Mouse (Mus musculus): Measurements from ENCODE around the gene Lyzl4. TPM values are rescaled to one million over a fixed set of nuclear protein-coding genes. Genes with fewer than 3 reads are reported as not detected.

Gene Lyzl4
- polyA plus RNA-seq, 1 experiment from 2014 or later, result 0.32 TPM

DNA sequence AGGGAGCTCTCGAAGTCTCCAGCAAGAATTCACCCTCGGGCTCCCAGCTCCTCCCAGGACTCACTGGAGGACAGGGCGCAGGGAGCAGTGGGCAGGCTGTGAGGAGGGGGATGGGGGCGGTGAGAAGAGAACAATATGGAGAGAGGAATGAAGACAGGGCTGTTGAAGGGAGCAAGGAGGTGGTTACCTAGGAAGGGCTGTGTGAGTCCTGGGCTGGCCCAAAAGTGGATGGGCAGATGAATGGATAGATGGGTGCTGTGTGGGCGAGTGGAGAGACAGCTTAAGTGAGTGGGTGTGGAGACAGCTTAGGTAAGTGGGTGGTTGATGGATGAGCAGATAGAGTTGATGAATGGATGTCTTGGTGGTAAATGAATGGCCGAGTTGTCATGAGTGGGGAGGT, 21.6 kb upstream of the Lyzl4 start:
- WGBS, result 77% methylated on average over 6 of the region's 6 CpGs

DNA sequence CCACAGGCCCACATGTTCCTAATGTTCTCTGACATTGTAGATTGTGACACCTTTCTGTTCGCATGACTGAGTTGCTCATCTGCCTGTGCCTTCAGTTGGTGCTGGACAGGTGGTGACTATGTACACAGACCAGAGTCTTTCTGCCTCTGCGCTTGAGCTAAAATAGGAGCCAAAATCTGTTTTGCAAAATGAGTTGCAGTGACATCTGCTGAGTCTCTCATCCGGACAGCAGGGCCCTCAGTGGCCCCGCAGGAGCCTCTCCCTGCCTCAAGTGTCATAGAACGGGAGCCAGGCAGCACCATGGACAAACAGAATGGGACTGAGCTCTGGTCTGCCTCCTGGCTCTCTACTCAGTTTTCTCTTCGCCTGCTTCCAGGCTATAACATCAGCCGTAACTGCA, 17.9 kb upstream of the Lyzl4 start:
- no peak for DNase-seq (ENCODE audit: low spot score)
- no peaks in the 10 kb centered on the region for H3K27me3 ChIP-seq (ENCODE audit: control insufficient read depth, insufficient read depth, low read length)
- no peak overlapping the region for H3K4me3 ChIP-seq (replicated peaks; ENCODE audit: low read length)
- H3K36me3 ChIP-seq (replicated peaks; ENCODE audit: control insufficient read depth, insufficient read depth), result no peaks in the 10 kb centered on the region
- H3K9me3 ChIP-seq (ENCODE audit: control insufficient read depth, low read length), result no peaks in the 10 kb centered on the region
- no peak for ATAC-seq (ENCODE audit: low FRiP score)
- no peak overlapping the region for H3K27ac ChIP-seq
- H3K9ac ChIP-seq, result no peak overlapping the region
- H3K4me2 ChIP-seq (replicated peaks), result no peak overlapping the region
- WGBS, result 81% methylated on average over 7 of the region's 7 CpGs
- no peaks in the 10 kb centered on the region for H3K4me1 ChIP-seq (replicated peaks; ENCODE audit: control insufficient read depth, insufficient read depth, low read length)

More for the DNA sequence above, 21.6 kb upstream of the Lyzl4 start:
- DNase-seq (ENCODE audit: low spot score), result no peak
- Histone ChIP-seq H3K9me3 (ENCODE audit: control insufficient read depth, low read length) (no peaks in the 10 kb centered on the region), H3K9ac (no peak overlapping the region), H3K4me2 (replicated peaks) (no peak overlapping the region), H3K4me3 (replicated peaks; ENCODE audit: low read length) (no peak overlapping the region), H3K36me3 (replicated peaks; ENCODE audit: control insufficient read depth, insufficient read depth) (no peaks in the 10 kb centered on the region), H3K4me1 (replicated peaks; ENCODE audit: control insufficient read depth, insufficient read depth, low read length) (peaks cover 8% of the 10 kb centered on the region; the same call in 1 of the 2 replicates), H3K27ac (no peak overlapping the region), H3K27me3 (ENCODE audit: control insufficient read depth, insufficient read depth, low read length) (0 out of 2 replicates have a peak, but pooled peaks cover 2% of the 10 kb centered on the region)
- ATAC-seq (ENCODE audit: low FRiP score), result no peak

DNA sequence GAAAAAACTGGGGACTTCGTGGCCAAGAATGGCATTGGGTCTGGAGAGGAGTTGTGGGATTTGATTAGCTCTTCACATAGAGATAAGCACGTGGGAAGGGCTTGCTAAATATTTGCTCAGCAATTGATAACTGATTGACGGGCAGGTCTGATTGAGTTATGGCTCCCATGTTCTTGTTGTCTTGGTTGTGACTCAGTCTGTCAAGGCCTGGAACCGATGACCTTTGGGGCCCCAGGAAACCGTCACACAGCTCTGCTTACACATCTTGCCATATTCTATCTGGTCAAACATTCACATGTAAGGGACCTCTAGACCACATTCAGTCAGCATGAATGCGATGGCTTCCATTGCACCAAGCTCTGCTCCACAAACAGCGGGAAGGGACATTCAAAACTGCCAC, 16.4 kb upstream of the Lyzl4 start:
- ATAC-seq (ENCODE audit: low FRiP score) (no peak), DNase-seq (ENCODE audit: low spot score) (no peak)
- no peak overlapping the region for H3K4me2 ChIP-seq (replicated peaks)
- H3K9ac ChIP-seq, result no peak overlapping the region
- H3K4me1 ChIP-seq (replicated peaks; ENCODE audit: control insufficient read depth, insufficient read depth, low read length), result no peaks in the 10 kb centered on the region
- H3K27ac ChIP-seq, result no peak overlapping the region
- H3K27me3 ChIP-seq (ENCODE audit: control insufficient read depth, insufficient read depth, low read length), result no peaks in the 10 kb centered on the region
- no peaks in the 10 kb centered on the region for H3K9me3 ChIP-seq (ENCODE audit: control insufficient read depth, low read length)
- no peaks in the 10 kb centered on the region for H3K36me3 ChIP-seq (replicated peaks; ENCODE audit: control insufficient read depth, insufficient read depth)
- H3K4me3 ChIP-seq (replicated peaks; ENCODE audit: low read length), result no peak overlapping the region
- WGBS, result 82% methylated on average over 7 of the region's 7 CpGs

DNA sequence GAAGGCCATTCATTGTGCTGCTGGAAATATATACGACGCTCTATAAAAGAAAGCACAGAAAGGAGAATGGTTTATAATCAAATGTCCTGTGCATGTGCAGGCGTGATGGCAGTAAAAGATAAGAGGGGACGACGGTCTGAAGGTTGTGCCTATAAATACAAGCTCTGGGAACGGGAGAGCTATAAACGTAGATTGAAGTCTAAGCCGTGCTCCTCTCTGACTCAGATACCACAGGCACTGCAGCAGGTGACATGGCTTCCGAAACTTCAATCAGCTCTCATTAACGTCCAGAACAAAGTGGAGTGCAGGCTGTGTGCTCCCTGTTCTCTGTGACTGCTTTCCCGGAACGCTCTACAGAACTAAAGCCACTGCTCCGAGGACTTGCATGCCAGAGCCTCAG, 15.2 kb upstream of the Lyzl4 start:
- Histone ChIP-seq H3K27ac (no peak overlapping the region), H3K4me1 (replicated peaks; ENCODE audit: control insufficient read depth, insufficient read depth, low read length) (no peaks in the 10 kb centered on the region), H3K9ac (no peak overlapping the region), H3K36me3 (replicated peaks; ENCODE audit: control insufficient read depth, insufficient read depth) (no peaks in the 10 kb centered on the region), H3K4me3 (replicated peaks; ENCODE audit: low read length) (no peak overlapping the region), H3K4me2 (replicated peaks) (no peak overlapping the region), H3K27me3 (ENCODE audit: control insufficient read depth, insufficient read depth, low read length) (no peaks in the 10 kb centered on the region), H3K9me3 (ENCODE audit: control insufficient read depth, low read length) (no peaks in the 10 kb centered on the region)
- ATAC-seq (ENCODE audit: low FRiP score) (no peak), DNase-seq (ENCODE audit: low spot score) (no peak)
- 66% methylated on average over 13 of the region's 13 CpGs for WGBS

DNA sequence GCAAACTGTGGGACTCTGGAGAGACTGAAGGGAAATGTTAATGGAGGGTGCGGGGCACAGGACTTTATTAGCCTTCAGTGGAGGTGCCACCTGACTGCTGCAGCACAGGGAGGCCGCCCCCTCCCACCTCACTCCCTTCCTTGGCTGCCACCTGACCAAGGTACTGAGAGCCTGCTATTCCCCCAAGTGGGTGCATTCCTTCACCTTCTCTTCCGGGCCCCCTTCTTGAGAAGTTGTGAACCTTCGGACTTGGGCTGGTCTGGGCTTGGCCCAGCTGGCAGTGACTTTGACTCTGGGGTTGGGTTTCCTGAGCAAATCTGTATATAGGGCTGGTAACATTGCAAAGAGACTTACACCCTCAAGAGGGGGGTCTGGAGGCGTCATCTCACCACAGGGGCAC, 14.4 kb upstream of the Lyzl4 start:
- Histone ChIP-seq H3K4me1 (replicated peaks; ENCODE audit: control insufficient read depth, insufficient read depth, low read length) (no peaks in the 10 kb centered on the region), H3K9ac (no peak overlapping the region), H3K27me3 (ENCODE audit: control insufficient read depth, insufficient read depth, low read length) (no peaks in the 10 kb centered on the region), H3K4me3 (replicated peaks; ENCODE audit: low read length) (no peak overlapping the region), H3K4me2 (replicated peaks) (no peak overlapping the region), H3K9me3 (ENCODE audit: control insufficient read depth, low read length) (no peaks in the 10 kb centered on the region), H3K36me3 (replicated peaks; ENCODE audit: control insufficient read depth, insufficient read depth) (no peaks in the 10 kb centered on the region), H3K27ac (no peak overlapping the region)
- WGBS, result 89% methylated on average over 5 of the region's 5 CpGs
- no peak for ATAC-seq (ENCODE audit: low FRiP score)
- DNase-seq (ENCODE audit: low spot score), result no peak

DNA sequence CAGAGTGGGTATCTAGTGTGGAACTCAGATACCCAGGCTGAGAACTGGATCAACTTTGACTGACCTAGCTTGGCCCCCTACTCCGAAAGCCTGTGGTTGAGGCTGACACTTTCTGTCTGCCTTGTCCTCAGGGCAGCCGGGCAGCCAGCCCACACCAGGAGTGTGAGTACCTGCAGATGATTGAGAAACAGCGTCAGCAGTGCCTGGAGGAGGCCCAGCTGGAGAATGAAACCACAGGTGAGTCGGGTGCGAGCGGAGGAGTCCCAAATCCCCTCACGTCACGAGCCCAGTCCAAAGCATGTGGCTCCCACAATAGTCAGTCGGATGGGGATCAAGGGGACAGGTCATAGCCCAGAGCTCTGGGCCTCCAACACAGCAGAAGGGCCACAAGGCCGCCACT, 11.8 kb upstream of the Lyzl4 start:
- no peak overlapping the region for H3K4me3 ChIP-seq (replicated peaks; ENCODE audit: low read length)
- H3K36me3 ChIP-seq (replicated peaks; ENCODE audit: control insufficient read depth, insufficient read depth), result no peaks in the 10 kb centered on the region
- no peak overlapping the region for H3K27ac ChIP-seq
- DNase-seq (ENCODE audit: low spot score), result no peak
- no peaks in the 10 kb centered on the region for H3K4me1 ChIP-seq (replicated peaks; ENCODE audit: control insufficient read depth, insufficient read depth, low read length)
- no peak for ATAC-seq (ENCODE audit: low FRiP score)
- no peak overlapping the region for H3K9ac ChIP-seq
- H3K27me3 ChIP-seq (ENCODE audit: control insufficient read depth, insufficient read depth, low read length), result no peaks in the 10 kb centered on the region
- H3K9me3 ChIP-seq (ENCODE audit: control insufficient read depth, low read length), result no peaks in the 10 kb centered on the region
- H3K4me2 ChIP-seq (replicated peaks), result no peak overlapping the region
- 91% methylated on average over 10 of the region's 10 CpGs for WGBS

DNA sequence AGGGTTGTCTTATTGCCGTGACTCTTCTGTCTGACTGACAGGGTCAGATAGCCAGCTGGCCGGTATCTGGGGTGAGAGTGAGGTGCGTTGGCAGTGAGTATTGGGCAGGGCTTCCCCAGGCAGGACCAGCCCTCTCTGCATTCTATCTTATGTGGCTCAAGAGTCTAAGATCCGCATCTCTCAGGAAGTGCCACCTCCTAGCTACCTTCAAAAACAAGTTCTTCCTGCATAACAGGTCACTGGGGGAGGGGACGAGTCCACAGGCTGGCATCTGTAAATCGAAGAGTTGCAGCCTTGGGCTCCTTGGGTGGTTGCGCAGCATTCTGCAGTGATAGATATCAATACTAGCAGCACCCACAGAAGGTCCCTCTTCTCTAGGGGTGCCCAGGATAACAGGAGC, 5.1 kb upstream of the Lyzl4 start:
- no peak overlapping the region for H3K4me2 ChIP-seq (replicated peaks)
- peaks cover 24% of the 10 kb centered on the region for H3K27me3 ChIP-seq (ENCODE audit: control insufficient read depth, insufficient read depth, low read length)
- H3K36me3 ChIP-seq (replicated peaks; ENCODE audit: control insufficient read depth, insufficient read depth), result no peaks in the 10 kb centered on the region
- ATAC-seq (ENCODE audit: low FRiP score), result no peak
- no peak for DNase-seq (ENCODE audit: low spot score)
- no peaks in the 10 kb centered on the region for H3K4me1 ChIP-seq (replicated peaks; ENCODE audit: control insufficient read depth, insufficient read depth, low read length)
- H3K27ac ChIP-seq, result no peak overlapping the region
- no peak overlapping the region for H3K9ac ChIP-seq
- no peaks in the 10 kb centered on the region for H3K9me3 ChIP-seq (ENCODE audit: control insufficient read depth, low read length)
- no peak overlapping the region for H3K4me3 ChIP-seq (replicated peaks; ENCODE audit: low read length)
- 79% methylated on average over 7 of the region's 7 CpGs for WGBS

DNA sequence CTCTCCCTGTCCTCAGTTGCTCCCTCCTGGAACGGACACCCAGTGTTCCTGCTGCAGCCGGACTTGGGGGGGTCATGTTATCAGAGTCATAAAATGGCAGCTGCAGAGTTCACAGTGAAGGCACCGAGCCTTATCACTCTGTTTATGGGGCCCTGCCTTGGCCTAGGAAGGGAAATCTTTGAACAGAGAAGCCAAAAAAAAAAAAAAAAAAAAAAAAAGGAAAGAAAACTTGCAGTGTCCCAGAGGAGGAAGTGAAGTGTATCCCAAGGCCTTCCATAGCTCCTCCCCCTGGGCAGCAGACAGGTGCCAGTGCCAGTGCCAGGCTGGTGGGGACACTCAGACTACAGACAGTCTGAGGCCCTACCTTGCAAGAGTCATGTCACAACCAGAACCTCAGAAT, 3.0 kb upstream of the Lyzl4 start:
- H3K4me3 ChIP-seq (replicated peaks; ENCODE audit: low read length), result no peak overlapping the region
- 82% methylated on average over 3 of the region's 3 CpGs for WGBS
- no peak for ATAC-seq (ENCODE audit: low FRiP score)
- H3K36me3 ChIP-seq (replicated peaks; ENCODE audit: control insufficient read depth, insufficient read depth), result no peaks in the 10 kb centered on the region
- no peak overlapping the region for H3K27ac ChIP-seq
- H3K9ac ChIP-seq, result no peak overlapping the region
- H3K27me3 ChIP-seq (ENCODE audit: control insufficient read depth, insufficient read depth, low read length), result peaks cover 46% of the 10 kb centered on the region
- no peaks in the 10 kb centered on the region; the same call in 1 of the 2 replicates for H3K4me1 ChIP-seq (replicated peaks; ENCODE audit: control insufficient read depth, insufficient read depth, low read length)
- H3K4me2 ChIP-seq (replicated peaks), result no peak overlapping the region
- no peaks in the 10 kb centered on the region for H3K9me3 ChIP-seq (ENCODE audit: control insufficient read depth, low read length)
- no peak for DNase-seq (ENCODE audit: low spot score)

DNA sequence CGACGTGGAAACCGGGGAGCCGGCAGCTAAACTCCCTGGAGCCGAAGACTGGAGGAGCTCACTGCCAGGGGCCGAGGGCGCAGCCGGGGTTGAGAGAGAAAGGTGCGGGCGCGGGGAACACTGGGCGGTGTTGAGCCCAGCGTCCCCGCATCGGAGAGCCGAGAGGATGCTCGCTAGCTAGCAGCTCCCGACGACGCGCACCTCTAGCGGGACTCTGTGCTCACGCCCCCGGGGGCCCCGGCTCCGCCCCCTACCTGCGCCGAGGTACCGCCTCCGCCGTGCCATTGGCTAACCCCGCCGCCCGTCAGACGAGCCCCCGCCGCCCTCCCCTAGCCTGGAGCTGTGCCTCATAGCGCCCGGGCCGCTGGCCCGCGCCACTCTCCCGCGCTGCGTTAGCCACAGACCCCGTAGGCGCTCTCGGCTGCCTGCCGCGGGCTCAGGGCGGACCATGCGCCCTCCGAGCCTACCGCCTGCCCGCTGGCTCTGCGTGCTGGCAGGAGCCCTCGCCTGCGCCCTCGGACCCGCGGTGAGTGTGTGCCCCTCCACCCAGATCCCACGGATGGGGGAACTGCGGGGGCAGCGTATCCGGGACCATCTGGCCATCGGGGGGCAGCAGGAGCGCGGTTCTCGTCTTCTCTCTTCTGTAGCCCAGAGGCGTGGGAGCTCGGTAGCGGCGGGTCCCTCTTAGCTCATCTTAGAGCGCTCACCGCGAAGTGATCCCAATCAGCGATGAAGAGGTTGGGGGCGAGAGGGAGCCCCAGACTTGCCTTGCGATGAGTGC, 695 bp upstream of the Lyzl4 start, which contains the start of gene Vipr1:
Vipr1 (plus strand) TSS at position 316 of the 781 bp plus-strand sequence.
- Histone ChIP-seq H3K4me1 (replicated peaks; ENCODE audit: control insufficient read depth, insufficient read depth, low read length) (no peaks in the 10 kb centered on the region; the same call in 1 of the 2 replicates), H3K4me2 (replicated peaks) (peak within 1 kb of the TSS; percentile 89), H3K27ac (no peak within 1 kb of the TSS), H3K4me3 (replicated peaks; ENCODE audit: low read length) (peak within 1 kb of the TSS; percentile 44), H3K27me3 (ENCODE audit: control insufficient read depth, insufficient read depth, low read length) (peaks cover 50% of the 10 kb centered on the region), H3K36me3 (replicated peaks; ENCODE audit: control insufficient read depth, insufficient read depth) (no peaks in the 10 kb centered on the region), H3K9me3 (ENCODE audit: control insufficient read depth, low read length) (no peaks in the 10 kb centered on the region), H3K9ac (peak within 1 kb of the TSS; percentile 43)
- DNase-seq (ENCODE audit: low spot score), result peak; percentile 68
- under 1% methylated on average over 69 of the region's 79 CpGs for WGBS
- ATAC-seq (ENCODE audit: low FRiP score), result peak; percentile 87
